Mouse (Mus musculus) heart, embryonic 14.5 days (tissue): ENCODE results near the gene A730061H03Rik. TPM values are rescaled to one million over a fixed set of nuclear protein-coding genes. Genes with fewer than 3 reads are reported as not detected.

Experiments used
- ATAC-seq: fragments of 200-750 bp; cut with Nextera tagmentation; 2 replicates; pipeline ENCODE4 v1.8.0; 2017; ENCODE audit warnings: low read depth, moderate TSS enrichment; ENCODE audit not compliant: insufficient number of reproducible peaks, insufficient read depth, low FRiP score
- H3K27ac ChIP-seq, 2 experiments: fragments of 200-500 bp in 1 of 2; fragments of 300-500 bp in 1 of 2; sonication (generic) in 1 of 2; replicated peaks in 1 of 2; 2 replicates each; pipeline ENCODE4 v1.5.1; 2012 to 2014; ENCODE audit warnings: low read depth in 2 of 2, low read length in 2 of 2, control low read depth in 1 of 2, mild to moderate bottlenecking in 1 of 2, mixed read lengths in 1 of 2; ENCODE audit not compliant: control insufficient read depth in 1 of 2, insufficient read depth in 1 of 2
- H3K27me3 ChIP-seq: fragments of 300-500 bp; sonication (generic); 2 replicates; pipeline ENCODE4 v1.6.1; 2014; ENCODE audit warnings: mild to moderate bottlenecking, low read length, control low read depth; ENCODE audit not compliant: control insufficient read depth, insufficient read depth
- H3K36me3 ChIP-seq: fragments of 300-500 bp; sonication (generic); 2 replicates; pipeline ENCODE4 v1.6.1; 2014; ENCODE audit warnings: mild to moderate bottlenecking, control low read depth, low read length, mixed read lengths; ENCODE audit not compliant: control insufficient read depth, insufficient read depth
- H3K4me1 ChIP-seq, 2 experiments: fragments of 200-500 bp in 1 of 2; fragments of 300-500 bp in 1 of 2; sonication (generic) in 1 of 2; 2 replicates each; pipeline ENCODE4 v1.6.1; 2012 to 2014; ENCODE audit warnings: low read length in 2 of 2, control low read depth in 1 of 2, mixed read lengths in 1 of 2; ENCODE audit not compliant: control insufficient read depth in 2 of 2, insufficient read depth in 2 of 2
- H3K4me2 ChIP-seq: fragments of 300-500 bp; sonication (generic); 2 replicates; pipeline ENCODE4 v1.6.1; 2014; ENCODE audit warnings: mild to moderate bottlenecking, low read length
- H3K4me3 ChIP-seq, 2 experiments: fragments of 200-500 bp in 1 of 2; fragments of 300-500 bp in 1 of 2; sonication (generic) in 1 of 2; 2 replicates each; pipeline ENCODE4 v1.5.1; 2012 to 2014; ENCODE audit warnings: low read length in 2 of 2, mild to moderate bottlenecking in 2 of 2, control low read depth in 1 of 2, low read depth in 1 of 2, moderate library complexity in 1 of 2; ENCODE audit not compliant: control insufficient read depth in 1 of 2, insufficient read depth in 1 of 2
- H3K9ac ChIP-seq: fragments of 300-500 bp; sonication (generic); 2 replicates; pipeline ENCODE4 v1.6.1; 2014; ENCODE audit warnings: mild to moderate bottlenecking, low read length
- H3K9me3 ChIP-seq: fragments of 300-500 bp; sonication (generic); 2 replicates; pipeline ENCODE4 v1.6.1; 2016; ENCODE audit warnings: low read length, control low read depth; ENCODE audit not compliant: control insufficient read depth
- WGBS: fragments of 180-500 bp; shearing (Covaris S2); extraction: QIAGEN DNeasy Blood & Tissue Kit; methylation state at CpG from one replicate; pipeline ENCODE4 v1.1.7; 2014; 5-methylcytosine and 5-hydroxymethylcytosine counted together
- polyA plus RNA-seq: library from polyadenylated mRNA; unstranded; fragments of >200 nt; fragmentation: Nextera tagmentation; extraction: Ambion mirVana; gene quantifications from 2 replicates; pipeline ENCODE4 v1.2.1, GENCODE M21; 2014

The A730061H03Rik gene
- polyA plus RNA-seq, 1 experiment from 2014 or later = not detected

DNA sequence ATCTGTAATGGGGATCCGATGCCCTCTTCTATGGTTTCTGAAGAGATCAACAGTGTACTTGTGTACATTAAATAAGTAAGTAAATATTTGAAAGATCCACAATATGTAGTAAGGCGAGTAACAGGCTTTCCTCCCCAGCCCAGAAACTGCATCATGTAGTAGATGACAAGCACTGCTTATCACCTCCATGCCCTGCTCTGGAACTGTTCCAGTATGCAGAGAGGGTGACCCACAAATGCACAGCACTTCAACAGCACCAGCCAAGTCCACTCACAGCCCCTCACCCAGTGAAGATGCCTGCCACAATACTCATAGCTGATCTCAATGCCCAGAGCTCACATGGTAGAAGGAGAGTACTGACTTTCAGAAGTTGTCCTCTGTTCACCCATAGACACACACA lies 10.4 kb upstream of the A730061H03Rik start:
- Histone ChIP-seq H3K27me3 (no peaks in the 10 kb centered on the region), H3K4me1 (peaks cover 8 to 22% of the 10 kb centered on the region in 2 experiments; a peak in 3 of 4 replicates), H3K4me2 (no peak overlapping the region), H3K9me3 (no peaks in the 10 kb centered on the region), H3K4me3 (no peak overlapping the region), H3K36me3 (peaks cover 45% of the 10 kb centered on the region), H3K27ac (peak overlapping the region in 1 of 2 experiments; percentile 41; a peak in 1 of 4 replicates), H3K9ac (no peak overlapping the region)
- 71% methylated on average over 2 of the region's 2 CpGs for WGBS
- ATAC-seq = no peak; the same call in 1 of the 2 replicates

DNA sequence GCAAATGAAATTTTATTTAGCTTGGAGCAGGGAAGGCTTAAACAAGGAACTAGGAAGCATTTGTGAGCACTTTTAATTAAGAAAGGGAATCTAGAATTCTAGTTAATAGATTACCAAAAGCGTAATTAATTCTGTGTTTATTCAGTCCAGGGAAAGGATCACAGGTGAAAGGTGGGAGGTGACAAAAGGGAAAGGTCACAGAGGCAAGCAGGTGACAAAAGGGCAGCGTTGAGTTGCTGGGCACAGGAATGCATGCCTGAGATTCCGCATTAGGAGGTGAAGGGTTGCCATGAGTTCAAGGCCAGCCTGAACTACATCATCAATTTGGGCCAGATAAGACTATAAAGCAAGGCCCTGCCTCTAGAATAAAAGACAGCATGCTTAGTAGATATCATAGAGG lies 7.3 kb upstream of the A730061H03Rik start:
- 87% methylated on average over 3 of the region's 3 CpGs for WGBS
- Histone ChIP-seq H3K4me3 (no peak overlapping the region), H3K9ac (no peak overlapping the region), H3K27ac (no peak overlapping the region), H3K4me2 (no peak overlapping the region), H3K36me3 (peaks cover 72% of the 10 kb centered on the region), H3K4me1 (peaks cover 0 to 9% of the 10 kb centered on the region in 2 experiments; a peak in 2 of 4 replicates), H3K9me3 (no peaks in the 10 kb centered on the region), H3K27me3 (no peaks in the 10 kb centered on the region)
- no peak for ATAC-seq

- WGBS = 88% methylated on average over 3 of the region's 3 CpGs
- no peak overlapping the region for H3K4me3 ChIP-seq
- H3K27ac ChIP-seq = no peak overlapping the region
- H3K9ac ChIP-seq = no peak overlapping the region
- H3K4me1 ChIP-seq = peaks cover 7 to 13% of the 10 kb centered on the region in 2 experiments
- H3K9me3 ChIP-seq = no peaks in the 10 kb centered on the region
- no peaks in the 10 kb centered on the region for H3K27me3 ChIP-seq
- no peak overlapping the region for H3K4me2 ChIP-seq
- peaks cover 75% of the 10 kb centered on the region for H3K36me3 ChIP-seq
- no peak for ATAC-seq
Measured at GRCm38 (mm10) chr14:55565748-55566147, 5.5 kb upstream of the A730061H03Rik start.

- Histone ChIP-seq H3K9me3 (no peaks in the 10 kb centered on the region), H3K27me3 (no peaks in the 10 kb centered on the region), H3K9ac (no peak overlapping the region), H3K4me2 (no peak overlapping the region), H3K27ac (no peak overlapping the region), H3K4me1 (peaks cover 7 to 13% of the 10 kb centered on the region in 2 experiments), H3K36me3 (peaks cover 57% of the 10 kb centered on the region), H3K4me3 (no peak overlapping the region)
- ATAC-seq = no peak
- WGBS = 90% methylated on average over 11 of the region's 11 CpGs
Measured at GRCm38 (mm10) chr14:55563249-55563648, 3.0 kb upstream of the A730061H03Rik start.

DNA sequence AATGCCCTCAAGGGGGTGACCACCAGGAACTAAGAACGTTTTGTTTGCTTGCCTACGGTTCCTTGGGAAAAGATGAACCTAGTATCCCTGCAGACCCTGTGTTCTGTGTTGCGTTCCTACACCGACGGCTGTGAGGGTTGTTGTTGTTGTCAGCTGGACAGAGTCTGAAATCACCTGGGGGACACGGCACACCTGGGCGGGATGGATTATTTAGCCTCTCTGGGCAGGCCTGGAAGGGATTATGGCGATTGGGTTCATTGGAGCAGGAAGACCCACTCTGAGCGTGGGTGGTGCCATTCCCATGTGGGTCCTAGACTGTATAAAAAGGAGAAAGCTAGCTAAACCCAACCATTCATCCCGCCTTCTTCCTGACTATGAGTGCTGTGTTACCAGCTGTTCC lies 1.7 kb upstream of the A730061H03Rik start:
- Histone ChIP-seq H3K4me3 (no peak overlapping the region), H3K9me3 (no peaks in the 10 kb centered on the region), H3K27me3 (no peaks in the 10 kb centered on the region), H3K4me1 (peaks cover 7 to 13% of the 10 kb centered on the region in 2 experiments), H3K36me3 (peaks cover 43% of the 10 kb centered on the region), H3K4me2 (no peak overlapping the region), H3K27ac (no peak overlapping the region), H3K9ac (no peak overlapping the region)
- no peak for ATAC-seq
- WGBS = 85% methylated on average over 10 of the region's 10 CpGs

DNA sequence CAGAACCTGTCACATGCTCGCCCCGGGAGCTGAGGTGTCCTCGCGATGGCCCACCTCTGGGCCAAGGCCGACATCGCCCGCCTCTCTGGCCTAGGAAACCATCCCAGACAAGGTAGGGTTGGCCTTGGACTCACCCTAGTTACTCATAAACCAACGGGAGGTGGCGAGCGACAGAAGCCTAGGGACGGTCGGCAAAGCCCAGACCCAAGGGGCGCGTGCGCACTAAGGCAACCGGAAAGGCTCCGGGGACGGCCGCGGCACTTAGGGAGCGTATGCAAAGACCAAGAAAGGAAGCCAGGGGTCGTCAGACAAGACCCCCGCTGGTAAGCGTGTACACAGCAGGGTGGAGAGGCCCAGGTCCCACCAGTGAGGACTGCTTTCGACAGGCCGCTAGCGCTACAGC lies 406 bp downstream of the A730061H03Rik start, which contains the start of gene Dcaf11:
Gene Dcaf11, plus strand, starts transcription at position 208 of the 403 bp plus-strand sequence.
- Histone ChIP-seq H3K9ac (peak within 1 kb of the TSS; percentile 92), H3K9me3 (no peaks in the 10 kb centered on the region), H3K4me3 (peak within 1 kb of the TSS; percentile 60 to 75), H3K4me2 (peak within 1 kb of the TSS; percentile 65), H3K27ac (peak within 1 kb of the TSS; percentile 96 to 100), H3K27me3 (no peaks in the 10 kb centered on the region), H3K36me3 (peaks cover 22% of the 10 kb centered on the region), H3K4me1 (peaks cover 7 to 13% of the 10 kb centered on the region in 2 experiments)
- WGBS = 0% methylated on average over 27 of the region's 27 CpGs
- peak; percentile 74 for ATAC-seq

DNA sequence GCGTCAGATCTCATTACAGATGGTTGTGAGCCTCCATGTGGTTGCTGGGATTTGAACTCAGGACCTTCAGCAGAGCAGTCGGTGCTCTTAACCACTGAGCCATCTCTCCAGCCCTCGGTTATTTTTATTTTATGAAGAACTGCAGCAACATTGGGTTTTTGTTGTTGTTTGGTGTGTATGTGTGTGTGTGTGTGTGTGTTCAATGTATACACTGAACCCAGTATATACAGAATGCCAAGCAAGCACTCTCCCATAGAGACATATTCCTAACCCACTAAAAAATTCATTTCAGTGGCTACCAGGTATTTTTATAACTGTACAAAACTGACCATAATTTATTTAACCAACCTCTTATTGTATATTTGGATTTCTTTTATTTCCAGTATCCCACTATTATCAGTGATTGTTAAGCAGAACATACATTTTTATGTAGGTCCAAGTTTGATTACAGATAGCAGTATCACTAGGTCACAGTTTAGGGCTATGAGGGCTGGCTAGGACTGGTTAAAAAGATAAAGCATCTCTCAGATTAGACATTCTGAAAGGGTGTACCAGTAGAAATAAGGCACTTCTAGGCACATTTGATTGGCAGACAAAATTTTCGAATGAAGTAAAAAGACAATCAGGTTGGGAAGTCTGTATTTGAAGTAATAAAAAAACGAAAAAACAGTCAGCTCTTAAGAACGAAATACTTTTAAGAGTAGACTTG lies 1.3 kb downstream of the A730061H03Rik start:
- Histone ChIP-seq H3K9me3 (no peaks in the 10 kb centered on the region), H3K4me2 (peak overlapping the region; percentile 65), H3K36me3 (peaks cover 13% of the 10 kb centered on the region), H3K27me3 (no peaks in the 10 kb centered on the region), H3K4me3 (peak overlapping the region in 1 of 2 experiments; percentile 75; a peak in 2 of 4 replicates), H3K27ac (peak overlapping the region in 1 of 2 experiments; percentile 100; a peak in 1 of 4 replicates), H3K4me1 (peaks cover 7 to 13% of the 10 kb centered on the region in 2 experiments), H3K9ac (peak overlapping the region; percentile 92)
- 56% methylated on average over 6 of the region's 6 CpGs for WGBS
- no peak for ATAC-seq
